Mouse (Mus musculus): ENCODE measurements around the gene Ano2.

GRCm38 (mm10) chr6:126035621-126036020 is 345.4 kb downstream of the Ano2 start:
- no peak for TF ChIP-seq CTCF (IDR thresholded peaks at IDR 0.05; ENCODE audit: insufficient read depth, low read length)
- no peak for TF ChIP-seq POLR2A (IDR thresholded peaks at IDR 0.05; ENCODE audit: borderline replicate concordance, extremely low read depth, low read depth, low read length)

All from lung, adult 2 months (tissue).